Mouse (Mus musculus) brain, embryonic 14.5 days (tissue): Measurements from ENCODE around the gene Cel. TPM values are rescaled to one million over a fixed set of nuclear protein-coding genes. Genes with fewer than 3 reads are reported as not detected.

ENCODE experiments used
- DNase-seq: peaks from one replicate; pipeline ENCODE4 v3.0.0-alpha.2; 2011; ENCODE audit warnings: low read depth
- CTCF ChIP-seq: fragments of 200-500 bp; IDR thresholded peaks from 2 replicates; pipeline ENCODE4 v1.5.1; 2012; ENCODE audit warnings: inconsistent platforms, mild to moderate bottlenecking, moderate library complexity, borderline replicate concordance; ENCODE audit not compliant: insufficient read depth, insufficient read length; ENCODE audit errors: extremely low read depth
- POLR2A ChIP-seq: fragments of 200-500 bp; IDR thresholded peaks from 2 replicates; pipeline ENCODE4 v1.6.1; 2012; ENCODE audit warnings: mild to moderate bottlenecking, inconsistent platforms, borderline replicate concordance; ENCODE audit not compliant: poor library complexity, insufficient read depth, insufficient read length, severe bottlenecking; ENCODE audit errors: extremely low read depth
- polyA plus RNA-seq: library from polyadenylated mRNA; depleted of rRNA; stranded (reverse); fragments of >200 nt; gene quantifications from 2 replicates; pipeline ENCODE4 v1.2.3, GENCODE M21; 2012

Gene Cel
- polyA plus RNA-seq, 1 experiment = 0.10 TPM

GRCm38 (mm10) chr2:28547237-28548172, 15.7 kb downstream of the Cel start:
- peak; percentile 82 for DNase-seq
- TF ChIP-seq POLR2A = no peak
- TF ChIP-seq CTCF = peak; percentile 91

GRCm38 (mm10) chr2:28546560-28546959, 16.6 kb downstream of the Cel start:
- DNase-seq = no peak
- no peak for TF ChIP-seq POLR2A
- no peak for TF ChIP-seq CTCF

- peak; percentile 68 for DNase-seq
- no peak for TF ChIP-seq CTCF
- no peak for TF ChIP-seq POLR2A
Measured at GRCm38 (mm10) chr2:28545976-28546375, 17.2 kb downstream of the Cel start.

GRCm38 (mm10) chr2:28543894-28544293, 19.3 kb downstream of the Cel start:
- DNase-seq = peak; percentile 49
- no peak for TF ChIP-seq POLR2A

- no peak for TF ChIP-seq POLR2A
- no peak for TF ChIP-seq CTCF
- DNase-seq = no peak
Measured at GRCm38 (mm10) chr2:28540587-28541227, 22.5 kb downstream of the Cel start.

- DNase-seq = no peak
- no peak for TF ChIP-seq POLR2A
- TF ChIP-seq CTCF = no peak
Measured at GRCm38 (mm10) chr2:28539949-28540348, 23.3 kb downstream of the Cel start.

GRCm38 (mm10) chr2:28539206-28539605, 24.0 kb downstream of the Cel start:
- TF ChIP-seq POLR2A (no peak), CTCF (no peak)
- DNase-seq = peak; percentile 88

- DNase-seq = peak; percentile 72
- TF ChIP-seq CTCF = no peak
- no peak for TF ChIP-seq POLR2A
Measured at GRCm38 (mm10) chr2:28538817-28539128, 24.4 kb downstream of the Cel start.

- DNase-seq = no peak
- no peak for TF ChIP-seq CTCF
- TF ChIP-seq POLR2A = no peak
Measured at GRCm38 (mm10) chr2:28537995-28538816, 25.0 kb downstream of the Cel start.

- peak; percentile 74 for DNase-seq
- TF ChIP-seq CTCF = no peak
- TF ChIP-seq POLR2A = no peak
Measured at GRCm38 (mm10) chr2:28537634-28537920, 25.6 kb downstream of the Cel start.
